ENCODE assay signal across 29 mouse cellular contexts in the genomic region with DNA sequence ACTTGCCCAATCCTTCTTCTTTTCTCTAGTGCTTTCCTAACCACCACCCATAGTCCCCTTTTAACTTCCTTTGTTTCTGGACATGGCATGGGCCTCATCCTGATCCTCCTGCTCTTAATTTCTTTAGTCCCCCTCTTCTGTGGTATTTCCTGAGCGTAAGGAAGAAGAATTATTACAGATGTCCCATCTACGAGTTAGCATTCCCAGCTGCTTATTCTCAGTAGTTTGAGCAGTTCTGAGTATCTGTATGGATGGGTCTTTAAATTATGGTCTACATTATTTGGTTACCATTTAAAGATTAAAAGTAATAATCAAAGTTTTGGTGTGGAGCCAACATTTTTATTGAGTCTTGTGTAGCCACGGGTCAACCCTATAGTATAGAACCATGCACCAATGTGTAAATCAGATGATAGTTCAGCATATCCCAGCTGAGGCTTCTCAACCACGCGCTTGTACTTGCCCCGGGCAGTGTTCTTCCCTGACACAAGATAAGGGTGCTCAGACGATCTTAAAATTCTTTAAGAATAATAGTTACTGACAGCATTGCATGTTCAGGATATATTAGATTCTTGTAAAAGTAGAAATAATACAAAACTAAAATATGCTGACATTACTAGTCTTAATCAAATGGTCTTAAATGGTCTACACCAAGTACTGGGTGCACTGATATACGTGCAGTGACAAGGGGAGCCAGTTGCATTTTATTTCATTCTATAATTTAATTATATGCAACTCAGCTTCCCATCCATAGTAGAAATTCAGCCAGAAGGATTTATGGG.
A peak's percentile ranks its signal among the peaks of the same experiment; 100 is the strongest.
DNase-seq lines count a peak whose midpoint lies in the region; ATAC-seq and TF ChIP-seq lines count a peak whose summit lies in the region.
"Had no signal": no experiment of that assay in that cellular context is flagged by ENCODE, and none has a peak within 500 bp of the region (broad histone marks: within the 10 kb centered on the region; RNA-seq: fewer than 3 reads in every experiment).

No protein-coding gene starts in this region.

- H3K27ac ChIP-seq in hindbrain, embryonic 11.5 days (ENCODE audit: low read depth, low read length) = peak overlapping the region; percentile 54
- H3K27ac ChIP-seq in hindbrain, postnatal 0 days = no peak overlapping the region
- H3K27ac ChIP-seq in kidney, embryonic 16.5 days (ENCODE audit: low read length) = no peak overlapping the region
- H3K27ac ChIP-seq in midbrain, embryonic 16.5 days (ENCODE audit: low read length) = no peak overlapping the region
- H3K27ac ChIP-seq in midbrain, embryonic 14.5 days (replicated peaks; ENCODE audit: low read depth, low read length) = no peak overlapping the region
- no peak overlapping the region for H3K27ac ChIP-seq in neural tube, embryonic 14.5 days (ENCODE audit: low read depth, low read length)
- H3K27ac ChIP-seq: embryonic facial prominence, embryonic 13.5 days; forebrain, embryonic 10.5 days; forebrain, embryonic 15.5 days; liver, embryonic 12.5 days; macrophage had no signal

- no peak for DNase-seq in hindbrain, embryonic 11.5 days (ENCODE audit: low spot score)
- no peak for DNase-seq in hindbrain, postnatal 0 days (ENCODE audit: low spot score)
- no peak for DNase-seq in kidney, postnatal 36 days
- no peak for DNase-seq in midbrain, embryonic 14.5 days
- DNase-seq: adrenal gland, adult 2 months; adrenal gland, postnatal 36 days; cerebellum, adult 18-20 months; cerebellum, postnatal 10 days; gastrocnemius, postnatal 36 days; heart, adult 18-20 months; heart, postnatal 36 days; layer of hippocampus, postnatal 36 days; left cerebral cortex, postnatal 4 days; liver, postnatal 0 days; lung, postnatal 10 days; right cerebral cortex, postnatal 14 days had no signal

- H3K4me3 ChIP-seq in hindbrain, embryonic 11.5 days (ENCODE audit: low read depth, low read length) = no peak overlapping the region
- H3K4me3 ChIP-seq in hindbrain, postnatal 0 days (ENCODE audit: low read length) = no peak overlapping the region
- H3K4me3 ChIP-seq in kidney, embryonic 16.5 days (ENCODE audit: low read length) = no peak overlapping the region
- no peak overlapping the region for H3K4me3 ChIP-seq in midbrain, embryonic 16.5 days (ENCODE audit: low read depth, low read length)
- H3K4me3 ChIP-seq in midbrain, embryonic 14.5 days (replicated peaks; ENCODE audit: low read depth, low read length) = no peak overlapping the region
- no peak overlapping the region for H3K4me3 ChIP-seq in neural tube, embryonic 14.5 days (ENCODE audit: low read depth, low read length)
- H3K4me3 ChIP-seq: embryonic facial prominence, embryonic 13.5 days; forebrain, embryonic 10.5 days; forebrain, embryonic 15.5 days; liver, embryonic 12.5 days; myocyte had no signal

- H3K9me3 ChIP-seq in hindbrain, embryonic 11.5 days (ENCODE audit: control insufficient read depth, low read length) = no peaks in the 10 kb centered on the region
- H3K9me3 ChIP-seq in hindbrain, postnatal 0 days (ENCODE audit: low read length) = no peaks in the 10 kb centered on the region
- no peaks in the 10 kb centered on the region for H3K9me3 ChIP-seq in kidney, embryonic 16.5 days (ENCODE audit: low read length)
- H3K9me3 ChIP-seq in midbrain, embryonic 16.5 days (replicated peaks; ENCODE audit: control insufficient read depth, low read length, poor library complexity, severe bottlenecking) = no peaks in the 10 kb centered on the region
- H3K9me3 ChIP-seq in midbrain, embryonic 14.5 days (ENCODE audit: control insufficient read depth, low read length) = no peaks in the 10 kb centered on the region
- H3K9me3 ChIP-seq in neural tube, embryonic 14.5 days (ENCODE audit: control insufficient read depth, low read length) = no peaks in the 10 kb centered on the region
- H3K9me3 ChIP-seq: embryonic facial prominence, embryonic 13.5 days; forebrain, embryonic 10.5 days; forebrain, embryonic 15.5 days; liver, embryonic 12.5 days had no signal

- TF ChIP-seq CTCF in hindbrain, postnatal 0 days (IDR thresholded peaks at IDR 0.05; ENCODE audit: low read depth) = no peak

- no peak overlapping the region for H3K4me2 ChIP-seq in hindbrain, embryonic 11.5 days (replicated peaks; ENCODE audit: low read depth, low read length)
- H3K4me2 ChIP-seq in hindbrain, postnatal 0 days (ENCODE audit: low read depth, low read length) = no peak overlapping the region
- no peak overlapping the region for H3K4me2 ChIP-seq in kidney, embryonic 16.5 days (replicated peaks; ENCODE audit: low read depth, low read length)
- H3K4me2 ChIP-seq in midbrain, embryonic 16.5 days (ENCODE audit: low read length) = no peak overlapping the region
- no peak overlapping the region for H3K4me2 ChIP-seq in midbrain, embryonic 14.5 days (ENCODE audit: low read length)
- no peak overlapping the region for H3K4me2 ChIP-seq in neural tube, embryonic 14.5 days (ENCODE audit: low read depth, low read length)
- H3K4me2 ChIP-seq: embryonic facial prominence, embryonic 13.5 days; forebrain, embryonic 15.5 days; heart, embryonic 11.5 days; liver, embryonic 12.5 days had no signal

- H3K4me1 ChIP-seq in hindbrain, embryonic 11.5 days (replicated peaks; ENCODE audit: control insufficient read depth, insufficient read depth, low read length) = no peaks in the 10 kb centered on the region
- H3K4me1 ChIP-seq in hindbrain, postnatal 0 days (ENCODE audit: insufficient read depth, low read length) = no peaks in the 10 kb centered on the region
- 0 out of 2 replicates have a peak, but pooled peaks cover 2% of the 10 kb centered on the region for H3K4me1 ChIP-seq in kidney, embryonic 16.5 days (ENCODE audit: insufficient read depth, low read length)
- H3K4me1 ChIP-seq in midbrain, embryonic 16.5 days (ENCODE audit: control insufficient read depth, insufficient read depth, low read length) = no peaks in the 10 kb centered on the region
- H3K4me1 ChIP-seq in midbrain, embryonic 14.5 days (ENCODE audit: control insufficient read depth, insufficient read depth, low read length) = no peaks in the 10 kb centered on the region
- no peaks in the 10 kb centered on the region for H3K4me1 ChIP-seq in neural tube, embryonic 14.5 days (ENCODE audit: control insufficient read depth, insufficient read depth, low read length)
- H3K4me1 ChIP-seq: embryonic facial prominence, embryonic 13.5 days; forebrain, embryonic 10.5 days; liver, embryonic 12.5 days had no signal

- WGBS in hindbrain, embryonic 11.5 days = 77% methylated on average over 8 of the region's 8 CpGs
- 77% methylated on average over 8 of the region's 8 CpGs for WGBS in hindbrain, postnatal 0 days
- 40% methylated on average over 8 of the region's 8 CpGs for whole genome bisulfite sequencing in kidney, embryonic 16.5 days
- WGBS in midbrain, embryonic 16.5 days = 80% methylated on average over 8 of the region's 8 CpGs
- WGBS in midbrain, embryonic 14.5 days = 80% methylated on average over 8 of the region's 8 CpGs
- WGBS in neural tube, embryonic 14.5 days = 47% methylated on average over 8 of the region's 8 CpGs

- H3K9ac ChIP-seq in hindbrain, embryonic 11.5 days (ENCODE audit: low read depth, low read length) = no peak overlapping the region
- H3K9ac ChIP-seq in hindbrain, postnatal 0 days (replicated peaks; ENCODE audit: low read length) = no peak overlapping the region
- H3K9ac ChIP-seq in kidney, embryonic 16.5 days (replicated peaks; ENCODE audit: low read length) = no peak overlapping the region
- H3K9ac ChIP-seq in midbrain, embryonic 16.5 days (ENCODE audit: low read depth, low read length) = no peak overlapping the region
- H3K9ac ChIP-seq in midbrain, embryonic 14.5 days (replicated peaks; ENCODE audit: low read length) = no peak overlapping the region
- no peak overlapping the region for H3K9ac ChIP-seq in neural tube, embryonic 14.5 days (replicated peaks; ENCODE audit: low read depth, low read length)
- H3K9ac ChIP-seq: embryonic facial prominence, embryonic 13.5 days; forebrain, embryonic 15.5 days; liver, embryonic 12.5 days; liver, postnatal 0 days had no signal

- H3K27me3 ChIP-seq in hindbrain, embryonic 11.5 days (ENCODE audit: control insufficient read depth, insufficient read depth, low read length) = no peaks in the 10 kb centered on the region
- no peaks in the 10 kb centered on the region for H3K27me3 ChIP-seq in hindbrain, postnatal 0 days (ENCODE audit: insufficient read depth, low read length)
- H3K27me3 ChIP-seq in kidney, embryonic 16.5 days (ENCODE audit: insufficient read depth, low read length) = no peaks in the 10 kb centered on the region
- no peaks in the 10 kb centered on the region for H3K27me3 ChIP-seq in midbrain, embryonic 16.5 days (ENCODE audit: control insufficient read depth, insufficient read depth, low read depth, low read length)
- H3K27me3 ChIP-seq in midbrain, embryonic 14.5 days (ENCODE audit: control insufficient read depth, insufficient read depth, low read length) = no peaks in the 10 kb centered on the region
- H3K27me3 ChIP-seq in neural tube, embryonic 14.5 days (ENCODE audit: control insufficient read depth, insufficient read depth, low read length) = no peaks in the 10 kb centered on the region
- H3K27me3 ChIP-seq: CH12.LX; forebrain, embryonic 15.5 days; liver, embryonic 12.5 days had no signal

- ATAC-seq in hindbrain, embryonic 11.5 days (ENCODE audit: low FRiP score) = peak; percentile 71; the same call in 1 of the 2 replicates
- no peak for ATAC-seq in hindbrain, postnatal 0 days
- ATAC-seq in kidney, embryonic 16.5 days (ENCODE audit: low FRiP score, low TSS enrichment) = peak; percentile 97
- peak; percentile 58; the same call in 1 of the 2 replicates for ATAC-seq in midbrain, embryonic 16.5 days
- ATAC-seq in midbrain, embryonic 14.5 days (ENCODE audit: low FRiP score, low TSS enrichment) = no peak
- peak; percentile 75 for ATAC-seq in neural tube, embryonic 14.5 days (ENCODE audit: low read depth)
- ATAC-seq: activated CD4-positive, CD25-positive, alpha-beta regulatory T cell, adult 4 months; forebrain, embryonic 15.5 days; intestine, postnatal 0 days; liver, embryonic 12.5 days; liver, postnatal 0 days had no signal

- no peaks in the 10 kb centered on the region for H3K36me3 ChIP-seq in hindbrain, embryonic 11.5 days (ENCODE audit: control insufficient read depth, insufficient read depth, low read length)
- H3K36me3 ChIP-seq in hindbrain, postnatal 0 days (ENCODE audit: insufficient read depth, low read length) = no peaks in the 10 kb centered on the region
- no peaks in the 10 kb centered on the region for H3K36me3 ChIP-seq in kidney, embryonic 16.5 days (ENCODE audit: insufficient read depth, low read length)
- H3K36me3 ChIP-seq in midbrain, embryonic 16.5 days (ENCODE audit: control insufficient read depth, insufficient read depth, low read length) = no peaks in the 10 kb centered on the region
- H3K36me3 ChIP-seq in midbrain, embryonic 14.5 days (ENCODE audit: control insufficient read depth, insufficient read depth, low read length) = no peaks in the 10 kb centered on the region
- no peaks in the 10 kb centered on the region for H3K36me3 ChIP-seq in neural tube, embryonic 14.5 days (ENCODE audit: control insufficient read depth, insufficient read depth, low read length)
- H3K36me3 ChIP-seq: embryonic facial prominence, embryonic 13.5 days; forebrain, embryonic 10.5 days; forebrain, embryonic 15.5 days; liver, embryonic 12.5 days had no signal

Comparison
In these comparisons a context has a peak if more than half of its experiments do, and no peak if none do; other contexts are left out.
1. ATAC-seq: peak in hindbrain, embryonic 11.5 days (single experiment), kidney, embryonic 16.5 days (single experiment), midbrain, embryonic 16.5 days (single experiment) and neural tube, embryonic 14.5 days (single experiment); none in hindbrain, postnatal 0 days (single experiment) and midbrain, embryonic 14.5 days (single experiment).